Mouse (Mus musculus) small intestine, adult 2 months (tissue): ENCODE results near the gene Lrfn3.

ENCODE experiments used
- CTCF ChIP-seq: fragments of 200-500 bp; IDR thresholded peaks from 2 replicates; pipeline ENCODE4 v1.5.1; 2012; ENCODE audit warnings: low read depth, mild to moderate bottlenecking, control low read depth, inconsistent platforms, low read length, moderate library complexity, mixed read lengths; ENCODE audit not compliant: insufficient replicate concordance, insufficient read length; ENCODE audit errors: extremely low read depth
- POLR2A ChIP-seq: fragments of 200-500 bp; IDR thresholded peaks from 2 replicates; pipeline ENCODE4 v1.6.1; 2012; ENCODE audit warnings: low read depth, mild to moderate bottlenecking, control low read depth, inconsistent platforms, low read length, moderate library complexity

DNA sequence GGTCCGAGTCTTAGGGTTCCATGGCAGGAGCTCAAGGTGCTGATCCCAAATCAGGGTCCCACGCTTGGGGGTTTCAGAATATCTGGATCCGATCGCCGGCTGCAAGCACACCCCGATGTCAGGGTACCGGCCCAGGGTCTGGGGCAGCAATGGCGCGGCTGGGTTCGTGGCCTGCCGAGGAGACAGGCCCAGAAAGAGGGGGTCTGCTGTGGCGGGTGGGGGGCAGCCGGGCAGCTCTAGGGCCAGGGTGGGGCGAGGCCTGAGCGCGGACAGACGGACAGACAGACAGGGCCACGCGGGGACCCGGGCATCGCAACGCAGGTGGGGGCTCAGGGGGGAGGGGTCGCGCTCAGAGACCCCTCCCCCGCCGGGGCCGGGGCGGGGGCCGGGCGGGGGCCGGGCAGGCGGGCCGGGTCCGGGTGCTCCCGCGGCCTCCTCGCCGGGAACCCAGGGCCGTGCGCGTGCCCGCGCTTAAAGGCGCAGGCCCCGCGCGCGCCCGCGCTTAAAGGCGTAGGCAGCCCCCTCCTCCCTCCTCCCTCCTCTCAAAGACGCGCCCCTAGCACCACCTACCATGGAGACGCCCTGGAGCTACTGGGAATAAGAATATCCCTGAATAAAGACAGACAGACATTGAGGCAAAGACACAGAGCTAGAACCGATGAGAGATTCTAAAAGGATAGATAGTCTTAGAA lies at the start of gene Lrfn3:
- TF ChIP-seq CTCF (no peak), POLR2A (no peak)
